Mouse (Mus musculus) activated CD4-positive, CD25-positive, alpha-beta regulatory T cell, adult 4 months (primary cell): ENCODE results near the gene S100a13. TPM values are rescaled to one million over a fixed set of nuclear protein-coding genes. Genes with fewer than 3 reads are reported as not detected.

Source experiments
- ATAC-seq: one replicate; pipeline ENCODE4 v1.8.0; 2017
- polyA plus RNA-seq, 2 experiments: library from polyadenylated mRNA; unstranded; fragments of 100-300 nt; shearing (Covaris generic); gene quantifications; one replicate each; pipeline ENCODE4 v1.2.1; 2017

The S100a13 gene
- polyA plus RNA-seq, 2 experiments from 2014 or later = 235 to 298 TPM

DNA sequence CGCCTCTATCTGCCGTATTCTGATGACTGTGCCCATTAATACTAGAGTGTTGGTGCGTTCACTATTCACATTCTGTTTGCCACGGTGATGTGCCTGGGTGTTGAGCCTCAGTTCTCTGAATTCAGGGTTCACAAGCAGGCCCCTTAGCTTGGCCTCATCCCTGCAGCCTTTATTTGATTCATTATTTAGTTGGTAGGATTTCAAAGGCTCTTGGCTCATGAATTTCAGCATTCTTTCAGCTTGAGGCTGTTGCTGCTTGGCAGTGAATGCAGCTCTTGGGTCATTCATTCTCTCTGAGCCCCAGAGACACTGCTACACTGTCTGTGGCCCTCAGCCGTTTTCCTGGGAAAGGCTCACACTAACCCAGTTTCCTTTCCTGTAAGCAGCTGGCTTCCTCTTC is 41.7 kb downstream of the S100a13 start:
- no peak for ATAC-seq

DNA sequence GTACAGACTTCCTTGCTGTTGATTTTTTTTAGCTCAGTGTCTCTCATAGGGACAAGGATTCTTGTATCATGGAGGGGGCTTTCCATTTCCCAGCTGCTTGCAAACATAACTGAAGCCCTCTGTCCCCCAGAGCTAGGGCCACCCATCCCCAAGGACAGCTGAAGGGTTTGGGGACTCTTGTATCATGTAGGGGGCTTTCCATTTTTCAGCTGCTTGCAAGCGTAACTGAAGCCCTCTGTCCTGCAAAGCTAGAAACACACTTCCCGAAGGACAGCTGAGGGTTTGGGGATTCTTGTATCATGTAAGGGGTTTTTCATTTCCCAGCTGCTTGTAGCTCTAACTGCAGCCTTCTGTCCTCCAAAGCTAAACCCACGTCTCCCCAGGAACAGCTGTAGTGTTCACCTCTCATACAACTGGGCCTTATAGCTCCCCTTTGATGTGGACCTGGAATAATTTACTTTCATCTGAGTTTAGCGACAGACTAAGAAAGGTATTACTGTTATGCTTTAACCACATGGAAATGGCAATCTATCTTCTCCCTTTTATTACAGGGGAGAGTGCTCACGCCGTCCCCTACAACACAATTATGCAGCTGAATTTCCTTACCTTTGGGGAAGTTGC is 45.9 kb downstream of the S100a13 start, which contains the start of gene S100a3:
Gene S100a3 (plus strand): TSS at position 571 of the 621 bp plus-strand sequence.
- ATAC-seq = no peak

Other genes with a start within 250 kb of the S100a13 start
- 10 to 100 TPM; 15.8 to 25.5 TPM for gene Dennd4b, start 249.2 kb upstream of the S100a13 start, polyA plus RNA-seq
- gene Gatad2b, start 221.3 kb upstream of the S100a13 start, polyA plus RNA-seq = 10 to 100 TPM; 20.3 to 21.3 TPM
- gene Slc27a3, start 124.5 kb upstream of the S100a13 start, polyA plus RNA-seq = under 1 TPM in 1 of 2 experiments, not detected in 1; 0.21 TPM
- 10 to 100 TPM; 13.8 to 17.2 TPM for gene Ints3, start 80.8 kb upstream of the S100a13 start, polyA plus RNA-seq
- gene Npr1, start 48.6 kb upstream of the S100a13 start, polyA plus RNA-seq = not detected
- 100 to 1,000 TPM in 1 of 2 experiments, 10 to 100 TPM in 1; 99.7 to 101 TPM for gene Ilf2, start 38.3 kb upstream of the S100a13 start, polyA plus RNA-seq
- gene Snapin, start 23.4 kb upstream of the S100a13 start, polyA plus RNA-seq = 10 to 100 TPM; 48.3 to 56.3 TPM
- 10 to 100 TPM; 43.5 to 67.8 TPM for gene Chtop, start 4.9 kb upstream of the S100a13 start, polyA plus RNA-seq
- 1 to 10 TPM; 5.6 to 6.6 TPM for gene S100a1, start within 50 bp of the S100a13 start, polyA plus RNA-seq
- under 1 TPM in 1 of 2 experiments, not detected in 1; 0.47 TPM for gene S100a14, start 12.4 kb downstream of the S100a13 start, polyA plus RNA-seq
- not detected for gene S100a16, start 22.8 kb downstream of the S100a13 start, polyA plus RNA-seq
- 1 to 10 TPM; 2.6 to 3.2 TPM for gene S100a3, start 46.1 kb downstream of the S100a13 start, polyA plus RNA-seq
- not detected for gene S100a2, start 75.8 kb downstream of the S100a13 start, polyA plus RNA-seq
- gene Gm42674, start 87.5 kb downstream of the S100a13 start, polyA plus RNA-seq = not detected
- 100 to 1,000 TPM; 152 to 248 TPM for gene S100a4, start 89.3 kb downstream of the S100a13 start, polyA plus RNA-seq
- not detected for gene S100a5, start 94.1 kb downstream of the S100a13 start, polyA plus RNA-seq
- 100 to 1,000 TPM; 548 to 785 TPM for gene S100a6, start 98.4 kb downstream of the S100a13 start, polyA plus RNA-seq
- not detected for gene S100a7a, start 139.6 kb downstream of the S100a13 start, polyA plus RNA-seq
- 1 to 10 TPM in 1 of 2 experiments, not detected in 1; 1.8 TPM for gene S100a8, start 154.5 kb downstream of the S100a13 start, polyA plus RNA-seq
- gene S100a9, start 181.3 kb downstream of the S100a13 start, polyA plus RNA-seq = 1 to 10 TPM in 1 of 2 experiments, not detected in 1; 1.3 TPM
- gene Pglyrp4, start 212.5 kb downstream of the S100a13 start, polyA plus RNA-seq = not detected